Mouse (Mus musculus) heart, embryonic 13.5 days (tissue): ENCODE results near the gene Spc25. TPM values are rescaled to one million over a fixed set of nuclear protein-coding genes. Genes with fewer than 3 reads are reported as not detected.
A peak's percentile ranks its signal among the peaks of the same experiment; 100 is the strongest.

Experiments
- ATAC-seq: fragments of 200-750 bp; cut with Nextera tagmentation; 2 replicates; pipeline ENCODE4 v1.8.0; 2017; ENCODE audit warnings: moderate TSS enrichment; ENCODE audit not compliant: insufficient number of reproducible peaks, low FRiP score, low TSS enrichment; ENCODE audit errors: extremely low read depth
- H3K27ac ChIP-seq: fragments of 300-500 bp; sonication (generic); replicated peaks from 2 replicates; pipeline ENCODE4 v1.5.1; 2015; ENCODE audit warnings: moderate library complexity, mild to moderate bottlenecking, inconsistent platforms
- H3K27me3 ChIP-seq: fragments of 300-500 bp; sonication (generic); replicated peaks from 2 replicates; pipeline ENCODE4 v1.6.1; 2015; ENCODE audit warnings: mild to moderate bottlenecking, inconsistent platforms
- H3K36me3 ChIP-seq: fragments of 300-500 bp; sonication (generic); 2 replicates; pipeline ENCODE4 v1.6.1; 2015; ENCODE audit warnings: mild to moderate bottlenecking, inconsistent platforms
- H3K4me1 ChIP-seq: fragments of 300-500 bp; sonication (generic); 2 replicates; pipeline ENCODE4 v1.6.1; 2015; ENCODE audit warnings: inconsistent platforms
- H3K4me2 ChIP-seq: fragments of 300-500 bp; sonication (generic); 2 replicates; pipeline ENCODE4 v1.6.1; 2015; ENCODE audit warnings: inconsistent platforms, mild to moderate bottlenecking, moderate library complexity
- H3K4me3 ChIP-seq: fragments of 300-500 bp; sonication (generic); 2 replicates; pipeline ENCODE4 v1.5.1; 2015; ENCODE audit warnings: moderate library complexity, mild to moderate bottlenecking, inconsistent platforms
- H3K9ac ChIP-seq: fragments of 300-500 bp; sonication (generic); 2 replicates; pipeline ENCODE4 v1.6.1; 2015; ENCODE audit warnings: inconsistent platforms, mild to moderate bottlenecking, moderate library complexity
- H3K9me3 ChIP-seq: fragments of 300-500 bp; sonication (generic); 2 replicates; pipeline ENCODE4 v1.6.1; 2016; ENCODE audit warnings: inconsistent platforms
- whole genome bisulfite sequencing: fragments of 180-500 bp; shearing (Covaris S2); methylation state at CpG from one replicate; pipeline ENCODE4 v1.1.7; 2015; ENCODE audit warnings: mixed read lengths; 5-methylcytosine and 5-hydroxymethylcytosine counted together
- polyA plus RNA-seq: library from polyadenylated mRNA; unstranded; fragments of >200 nt; fragmentation: Nextera tagmentation; extraction: Ambion mirVana; gene quantifications from 2 replicates; pipeline ENCODE4 v1.2.1, GENCODE M21; 2015

Spc25 gene
- polyA plus RNA-seq, 1 experiment from 2014 or later: 132 TPM

DNA sequence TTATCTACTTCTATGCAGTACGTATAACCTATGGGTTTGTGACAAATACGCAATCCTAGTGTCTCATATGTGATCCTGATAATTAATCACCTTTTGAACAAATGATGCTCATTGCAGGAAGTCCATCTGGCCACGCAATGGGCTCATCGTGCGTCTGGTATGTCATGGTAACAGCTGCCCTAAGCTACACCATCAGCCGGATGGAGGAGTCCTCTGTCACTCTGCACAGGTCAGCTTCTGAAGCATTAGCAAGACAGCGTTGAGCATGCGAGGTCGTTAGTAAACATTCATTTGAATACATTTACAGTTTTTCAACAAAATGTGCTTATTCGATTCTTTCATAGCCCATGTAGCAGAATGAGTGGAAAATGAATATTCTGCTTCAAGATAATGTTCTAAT is 16.8 kb upstream of the Spc25 start:
- no peak for ATAC-seq
- WGBS: 78% methylated on average over 10 of the region's 10 CpGs
- no peak overlapping the region for H3K9ac ChIP-seq
- no peak overlapping the region for H3K27ac ChIP-seq
- no peaks in the 10 kb centered on the region for H3K27me3 ChIP-seq
- no peaks in the 10 kb centered on the region for H3K36me3 ChIP-seq
- H3K4me1 ChIP-seq: 0 out of 2 replicates have a peak, but pooled peaks cover 4% of the 10 kb centered on the region
- no peaks in the 10 kb centered on the region for H3K9me3 ChIP-seq
- H3K4me2 ChIP-seq: no peak overlapping the region
- H3K4me3 ChIP-seq: no peak overlapping the region

DNA sequence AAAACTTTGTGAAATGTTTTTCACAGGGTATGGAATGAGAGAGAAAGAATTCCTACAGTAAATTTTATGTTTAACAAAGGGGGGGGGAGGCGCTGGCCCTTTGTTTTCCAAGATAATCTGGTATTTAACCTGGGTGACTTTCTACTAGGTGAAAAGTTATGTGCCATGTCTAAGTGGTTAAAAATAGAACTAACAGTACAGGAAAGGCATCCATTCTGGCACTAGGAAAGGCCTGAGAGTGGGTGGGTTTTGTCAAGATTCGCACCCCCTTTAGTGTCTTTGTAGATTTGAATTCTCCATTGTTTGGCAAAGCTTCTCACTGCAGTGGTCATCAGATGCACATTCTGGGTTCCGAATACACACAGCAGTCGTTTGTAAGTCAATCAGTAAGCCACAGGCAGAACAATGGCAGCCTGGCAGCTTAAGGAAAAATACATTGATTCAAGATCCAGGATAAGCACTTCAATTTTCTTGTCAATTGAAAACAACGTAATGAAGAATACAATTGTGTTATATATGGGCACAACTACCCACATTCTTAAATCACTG is 15.9 kb upstream of the Spc25 start:
- 0 out of 2 replicates have a peak, but pooled peaks cover 4% of the 10 kb centered on the region for H3K4me1 ChIP-seq
- 55% methylated on average over 5 of the region's 5 CpGs for WGBS
- ATAC-seq: no peak
- no peak overlapping the region for H3K4me2 ChIP-seq
- no peaks in the 10 kb centered on the region for H3K36me3 ChIP-seq
- 0 out of 2 replicates have a peak overlapping the region, but pooled peaks have one; percentile 8 for H3K27ac ChIP-seq
- no peak overlapping the region for H3K4me3 ChIP-seq
- H3K9me3 ChIP-seq: no peaks in the 10 kb centered on the region
- no peak overlapping the region for H3K9ac ChIP-seq
- no peaks in the 10 kb centered on the region for H3K27me3 ChIP-seq

DNA sequence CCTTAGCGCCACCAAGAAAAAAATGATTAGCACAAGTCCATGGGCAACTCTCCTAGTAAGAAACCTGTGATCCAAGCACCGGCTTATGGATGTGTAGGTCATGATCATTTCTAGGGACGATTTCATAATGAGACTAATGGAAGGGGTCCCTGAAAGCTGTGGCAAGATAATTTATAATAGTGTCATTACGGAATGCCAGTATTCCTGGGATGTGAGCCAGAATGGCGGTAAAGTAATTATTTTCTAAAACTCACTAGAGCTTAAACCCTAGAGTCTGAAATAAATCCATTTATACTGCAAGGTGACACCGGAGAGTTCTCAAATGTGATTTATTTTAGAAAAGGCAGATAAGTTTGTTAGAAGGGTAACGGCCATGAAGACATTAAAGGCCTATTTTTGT is 9.2 kb upstream of the Spc25 start:
- H3K4me3 ChIP-seq: no peak overlapping the region
- H3K4me1 ChIP-seq: no peaks in the 10 kb centered on the region
- WGBS: 78% methylated on average over 7 of the region's 7 CpGs
- no peak overlapping the region for H3K27ac ChIP-seq
- H3K27me3 ChIP-seq: no peaks in the 10 kb centered on the region
- no peak for ATAC-seq
- H3K4me2 ChIP-seq: no peak overlapping the region
- no peak overlapping the region for H3K9ac ChIP-seq
- H3K9me3 ChIP-seq: no peaks in the 10 kb centered on the region
- H3K36me3 ChIP-seq: no peaks in the 10 kb centered on the region

DNA sequence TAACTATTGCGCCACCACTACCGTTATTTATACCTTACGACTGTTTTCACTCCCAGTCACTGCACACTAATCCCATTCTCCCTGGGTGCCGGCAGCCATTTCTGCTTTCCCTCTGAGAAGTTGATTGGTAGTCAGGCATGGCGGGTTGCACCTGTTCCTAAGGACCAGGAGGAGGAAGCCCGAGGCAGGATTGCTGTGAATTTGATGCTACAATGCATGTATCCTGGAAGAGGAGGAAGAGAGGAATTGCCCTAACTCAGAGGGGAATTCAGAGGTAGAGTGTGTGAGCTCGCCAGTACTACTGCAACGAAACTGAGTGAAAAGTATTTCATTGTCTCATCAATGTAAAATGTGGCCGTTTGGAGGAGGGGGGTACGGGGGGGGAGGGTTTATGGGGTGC is 6.7 kb upstream of the Spc25 start:
- Histone ChIP-seq H3K4me2 (no peak overlapping the region), H3K27ac (no peak overlapping the region), H3K4me3 (no peak overlapping the region), H3K9me3 (no peaks in the 10 kb centered on the region), H3K4me1 (no peaks in the 10 kb centered on the region), H3K27me3 (no peaks in the 10 kb centered on the region), H3K36me3 (no peaks in the 10 kb centered on the region), H3K9ac (no peak overlapping the region)
- WGBS: 65% methylated on average over 10 of the region's 10 CpGs
- ATAC-seq: no peak

DNA sequence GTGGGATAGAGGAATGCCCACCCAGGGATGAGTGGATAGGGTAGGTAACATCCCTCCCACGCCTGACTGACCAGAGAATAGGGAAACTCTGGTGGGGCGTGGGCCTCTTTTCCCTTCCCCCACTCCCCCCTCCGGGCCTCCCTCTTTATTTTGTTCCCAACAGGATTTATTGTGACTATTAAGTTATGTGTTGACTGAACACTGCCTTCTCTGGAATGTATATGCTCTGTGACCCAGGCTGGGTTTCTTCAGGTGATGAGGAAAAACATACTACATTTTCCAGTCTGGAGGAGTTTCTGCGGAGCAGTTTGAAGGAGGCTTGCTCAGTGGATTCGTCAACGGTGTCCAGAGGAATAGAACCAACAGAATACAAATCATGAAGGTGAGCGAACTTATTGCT is 4.8 kb upstream of the Spc25 start, which contains the start of gene G6pc2:
G6pc2 (plus strand) TSS at position 301 of the 400 bp plus-strand sequence.
- Histone ChIP-seq H3K27ac (no peak within 1 kb of the TSS), H3K9me3 (no peaks in the 10 kb centered on the region), H3K4me1 (0 out of 2 replicates have a peak, but pooled peaks cover 2% of the 10 kb centered on the region), H3K4me3 (no peak within 1 kb of the TSS), H3K36me3 (no peaks in the 10 kb centered on the region), H3K4me2 (no peak within 1 kb of the TSS), H3K27me3 (no peaks in the 10 kb centered on the region), H3K9ac (no peak within 1 kb of the TSS)
- no peak for ATAC-seq
- 73% methylated on average over 7 of the region's 7 CpGs for WGBS

DNA sequence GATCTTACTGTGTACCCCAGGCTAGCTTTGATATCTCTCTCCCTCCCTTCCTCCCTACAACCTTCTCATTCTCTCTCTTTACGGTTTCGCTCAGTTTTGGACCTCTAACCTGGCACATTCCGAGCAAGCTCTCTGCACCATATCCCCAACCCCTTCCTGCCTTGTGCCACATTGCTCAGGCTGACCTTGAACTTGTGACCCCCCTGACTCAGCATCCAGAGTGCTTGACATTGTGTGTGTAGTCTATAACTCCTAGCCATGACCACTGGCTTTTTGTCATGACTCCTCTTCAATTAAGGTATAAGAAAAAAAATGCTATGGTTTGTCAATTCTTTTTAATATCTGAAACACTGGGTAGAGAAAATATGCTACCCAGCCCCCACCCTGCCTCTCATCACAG is 3.7 kb upstream of the Spc25 start:
- ATAC-seq: no peak
- WGBS: 72% methylated on average over 3 of the region's 3 CpGs
- H3K9me3 ChIP-seq: no peaks in the 10 kb centered on the region

DNA sequence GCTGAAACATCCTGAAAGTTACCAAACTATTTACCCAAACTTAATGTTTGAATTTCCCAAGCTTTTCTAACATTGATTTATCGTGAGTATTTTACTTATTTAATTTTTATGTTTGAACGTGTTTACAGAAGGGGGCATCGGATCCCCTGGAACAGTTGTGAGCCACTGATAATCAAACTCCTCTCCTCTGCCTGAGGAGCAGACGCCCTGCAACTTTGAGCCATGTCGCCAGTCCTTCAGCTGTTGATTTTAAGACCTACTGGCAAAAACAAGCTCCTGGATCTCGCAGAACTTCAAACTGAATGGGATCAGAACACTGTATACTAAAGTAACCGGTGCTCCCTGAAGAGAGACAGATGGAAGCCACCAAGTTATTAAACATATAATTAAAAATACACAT is 529 bp upstream of the Spc25 start:
- no peak for ATAC-seq
- Histone ChIP-seq H3K4me2 (peak overlapping the region; percentile 84), H3K4me1 (peaks cover 13% of the 10 kb centered on the region), H3K27me3 (no peaks in the 10 kb centered on the region), H3K9ac (peak overlapping the region; percentile 53), H3K4me3 (peak overlapping the region; percentile 96), H3K27ac (no peak overlapping the region), H3K9me3 (no peaks in the 10 kb centered on the region), H3K36me3 (peaks cover 16% of the 10 kb centered on the region)
- WGBS: 17% methylated on average over 7 of the region's 7 CpGs

More for the DNA sequence above, 3.7 kb upstream of the Spc25 start:
- no peaks in the 10 kb centered on the region for H3K36me3 ChIP-seq
- no peaks in the 10 kb centered on the region for H3K27me3 ChIP-seq
- no peak overlapping the region for H3K4me3 ChIP-seq
- no peak overlapping the region for H3K27ac ChIP-seq
- peaks cover 10% of the 10 kb centered on the region for H3K4me1 ChIP-seq
- H3K4me2 ChIP-seq: no peak overlapping the region
- no peak overlapping the region for H3K9ac ChIP-seq

DNA sequence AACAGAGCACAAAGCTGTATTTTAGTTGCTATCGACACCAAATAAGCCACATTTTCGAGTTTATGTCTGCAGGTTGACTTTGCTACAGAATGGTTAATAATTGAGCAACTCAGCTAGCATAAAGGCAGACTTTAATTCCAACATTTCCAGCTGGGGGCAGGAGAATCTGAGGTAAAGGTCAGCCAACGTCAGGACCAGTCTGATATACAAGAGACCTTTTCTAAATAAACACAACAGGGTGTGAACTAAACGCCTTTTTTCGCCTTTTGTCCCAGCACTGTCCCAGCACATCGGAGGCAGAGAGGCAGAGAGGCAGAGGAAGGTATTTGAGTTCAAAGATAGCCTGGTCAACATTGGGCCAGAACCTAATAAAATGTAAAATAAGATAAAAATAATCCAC is 809 bp downstream of the Spc25 start:
- ATAC-seq: no peak
- Histone ChIP-seq H3K9ac (peak overlapping the region; percentile 92), H3K4me2 (peak overlapping the region; percentile 84), H3K27ac (peak overlapping the region; percentile 84), H3K36me3 (peaks cover 25% of the 10 kb centered on the region), H3K4me1 (peaks cover 13% of the 10 kb centered on the region), H3K9me3 (no peaks in the 10 kb centered on the region), H3K4me3 (peak overlapping the region; percentile 96), H3K27me3 (no peaks in the 10 kb centered on the region)
- 22% methylated on average over 6 of the region's 6 CpGs for WGBS

DNA sequence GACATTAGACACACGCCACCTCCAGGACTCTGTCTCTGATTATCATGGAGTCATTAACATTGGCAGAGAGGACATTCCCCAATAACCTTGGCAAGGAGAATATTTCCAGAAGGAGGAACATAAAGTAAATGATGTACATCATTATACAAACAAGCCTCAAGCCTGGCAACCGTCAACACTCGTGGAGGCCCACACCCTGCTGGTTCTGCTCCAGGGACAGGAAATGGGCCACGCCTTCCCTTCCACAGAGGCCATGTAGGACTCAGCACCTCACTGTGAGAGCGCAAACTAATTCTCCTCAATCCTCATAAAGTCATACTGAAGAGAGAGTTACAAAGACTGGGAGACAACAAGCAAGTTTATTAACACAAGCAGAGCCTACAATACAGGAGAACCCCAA is 12.4 kb downstream of the Spc25 start:
- no peak for ATAC-seq
- Histone ChIP-seq H3K4me2 (no peak overlapping the region), H3K27ac (no peak overlapping the region), H3K9ac (no peak overlapping the region), H3K4me3 (no peak overlapping the region), H3K9me3 (no peaks in the 10 kb centered on the region), H3K4me1 (no peaks in the 10 kb centered on the region), H3K27me3 (no peaks in the 10 kb centered on the region), H3K36me3 (peaks cover 70% of the 10 kb centered on the region)
- WGBS: 79% methylated on average over 5 of the region's 5 CpGs

DNA sequence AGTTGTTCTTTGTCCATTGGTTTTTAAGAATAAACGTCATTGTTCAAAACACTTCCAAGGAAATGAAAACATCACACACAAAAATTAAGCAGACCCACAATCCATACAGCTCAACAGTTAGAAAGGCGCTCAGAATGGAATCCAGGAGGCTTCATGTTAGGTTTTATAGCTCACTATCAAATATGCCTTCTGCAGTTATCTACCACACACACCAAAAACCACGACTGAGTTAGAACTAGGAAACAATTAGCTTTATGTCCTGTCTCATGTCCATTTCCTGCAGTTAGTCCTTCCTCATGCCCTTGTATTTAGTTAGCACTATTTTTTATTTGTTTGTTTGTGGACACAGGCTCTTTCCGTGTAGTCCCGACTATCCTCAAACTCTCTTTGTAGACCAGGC is 14.9 kb downstream of the Spc25 start:
- H3K9me3 ChIP-seq: no peaks in the 10 kb centered on the region
- ATAC-seq: no peak
- peaks cover 51% of the 10 kb centered on the region for H3K36me3 ChIP-seq
- no peak overlapping the region for H3K4me2 ChIP-seq
- H3K4me3 ChIP-seq: no peak overlapping the region
- no peaks in the 10 kb centered on the region for H3K27me3 ChIP-seq
- H3K4me1 ChIP-seq: no peaks in the 10 kb centered on the region
- H3K27ac ChIP-seq: no peak overlapping the region
- no peak overlapping the region for H3K9ac ChIP-seq
- WGBS: 76% methylated on average over 5 of the region's 5 CpGs

DNA sequence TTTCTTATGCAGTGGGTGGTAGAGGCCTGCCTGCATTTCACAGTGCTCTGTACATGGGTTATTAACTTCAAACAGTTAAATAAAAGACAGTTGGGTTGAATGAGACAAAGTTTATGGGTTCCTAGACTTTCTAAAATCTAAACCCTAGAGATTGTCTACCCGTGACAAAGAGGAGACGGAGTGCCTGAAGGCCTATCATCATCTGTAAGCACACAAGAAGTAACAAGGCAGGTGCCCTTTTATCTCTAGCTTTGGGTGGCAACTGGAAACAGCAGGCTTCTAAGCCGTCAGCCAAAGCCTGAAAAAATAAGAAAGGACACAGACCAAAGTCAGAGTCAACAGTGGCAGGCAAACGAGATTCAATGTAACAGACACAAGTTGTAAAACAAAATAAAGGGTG is 16.8 kb downstream of the Spc25 start:
- H3K9ac ChIP-seq: no peak overlapping the region
- no peak overlapping the region for H3K27ac ChIP-seq
- H3K9me3 ChIP-seq: no peaks in the 10 kb centered on the region
- no peak overlapping the region for H3K4me2 ChIP-seq
- H3K36me3 ChIP-seq: peaks cover 33% of the 10 kb centered on the region
- WGBS: 74% methylated on average over 4 of the region's 4 CpGs
- no peaks in the 10 kb centered on the region for H3K27me3 ChIP-seq
- ATAC-seq: no peak
- no peaks in the 10 kb centered on the region for H3K4me1 ChIP-seq
- H3K4me3 ChIP-seq: no peak overlapping the region

DNA sequence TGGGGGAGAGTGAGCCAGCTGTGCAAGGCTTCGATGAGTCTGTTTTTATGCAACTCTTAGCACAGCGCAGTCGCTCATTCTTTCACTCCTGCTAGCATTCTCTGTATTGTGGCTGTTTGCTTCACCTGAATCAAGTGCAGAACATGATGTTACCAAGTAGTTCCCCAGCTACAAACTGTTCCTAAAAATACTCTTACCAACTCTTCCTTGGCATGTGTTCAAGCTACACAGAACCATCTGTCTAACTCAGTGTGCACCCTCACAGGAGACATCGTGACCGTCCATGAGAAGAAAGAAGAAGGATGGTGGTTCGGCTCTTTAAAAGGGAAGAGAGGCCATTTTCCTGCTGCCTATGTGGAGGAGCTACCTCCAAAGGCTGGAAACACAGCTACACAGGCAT is 17.3 kb downstream of the Spc25 start:
- no peaks in the 10 kb centered on the region for H3K9me3 ChIP-seq
- ATAC-seq: no peak
- 83% methylated on average over 6 of the region's 6 CpGs for WGBS
- no peak overlapping the region for H3K4me3 ChIP-seq
- H3K4me1 ChIP-seq: no peaks in the 10 kb centered on the region
- no peaks in the 10 kb centered on the region for H3K27me3 ChIP-seq
- peaks cover 28% of the 10 kb centered on the region for H3K36me3 ChIP-seq
- no peak overlapping the region for H3K4me2 ChIP-seq
- no peak overlapping the region for H3K27ac ChIP-seq
- 0 out of 2 replicates have a peak overlapping the region, but pooled peaks have one; percentile 33 for H3K9ac ChIP-seq
